Mouse (Mus musculus): ENCODE results near the gene Tfap2c. TPM values are rescaled to one million over a fixed set of nuclear protein-coding genes. Genes with fewer than 3 reads are reported as not detected.

Gene Tfap2c
- polyA plus RNA-seq, 1 experiment from 2014 or later, result 8.9 TPM

Other genes with a start within 250 kb of the Tfap2c start
- 13.1 and 16.0 TPM in 2 replicates for gene Fam210b, start 204.0 kb upstream of the Tfap2c start, polyA plus RNA-seq (2014; fragmentation: Nextera tagmentation; extraction: Ambion mirVana)
- gene Aurka, start 179.1 kb upstream of the Tfap2c start, polyA plus RNA-seq (2014; fragmentation: Nextera tagmentation; extraction: Ambion mirVana), result 79.2 and 96.2 TPM in 2 replicates
- gene Cstf1, start 178.9 kb upstream of the Tfap2c start, polyA plus RNA-seq (2014; fragmentation: Nextera tagmentation; extraction: Ambion mirVana), result 37.3 and 40.7 TPM in 2 replicates
- 0.38 and 1.1 TPM in 2 replicates for gene Cass4, start 155.8 kb upstream of the Tfap2c start, polyA plus RNA-seq (2014; fragmentation: Nextera tagmentation; extraction: Ambion mirVana)
- 65.3 and 68.3 TPM in 2 replicates for gene Rtf2, start 109.0 kb upstream of the Tfap2c start, polyA plus RNA-seq (2014; fragmentation: Nextera tagmentation; extraction: Ambion mirVana)
- 0.67 and 0.98 TPM in 2 replicates for gene Gcnt7, start 91.0 kb upstream of the Tfap2c start, polyA plus RNA-seq (2014; fragmentation: Nextera tagmentation; extraction: Ambion mirVana)
- gene Fam209, start 77.1 kb upstream of the Tfap2c start, polyA plus RNA-seq (2014; fragmentation: Nextera tagmentation; extraction: Ambion mirVana), result 0.43 TPM in 1 of 2 replicates, not detected in the other